Comparison of ENCODE assay signal across 20 mouse cellular contexts in genomic region chr5:144725554-144725953, GRCm38 (mm10). TPM values are rescaled to one million over a fixed set of nuclear protein-coding genes. Genes with fewer than 3 reads are reported as not detected.
DNase-seq lines count a peak whose midpoint lies in the region; ATAC-seq and TF ChIP-seq lines count a peak whose summit lies in the region.
"Had no signal": no experiment of that assay in that cellular context is flagged by ENCODE, and none has a peak within 500 bp of the region (broad histone marks: within the 10 kb centered on the region; RNA-seq: fewer than 3 reads in every experiment).

No protein-coding gene starts in this region.

- no peak overlapping the region for H3K4me2 ChIP-seq in heart, postnatal 0 days (ENCODE audit: low read depth, low read length)
- no peak overlapping the region for H3K4me2 ChIP-seq in liver, embryonic 14.5 days (ENCODE audit: low read depth)
- H3K4me2 ChIP-seq in liver, postnatal 0 days (ENCODE audit: low read depth, low read length): no peak overlapping the region
- H3K4me2 ChIP-seq in hindbrain, embryonic 13.5 days: no peak overlapping the region
- H3K4me2 ChIP-seq: embryonic facial prominence, embryonic 13.5 days; heart, embryonic 15.5 days; hindbrain, embryonic 12.5 days had no signal

- H3K4me3 ChIP-seq in heart, postnatal 0 days (ENCODE audit: low read depth, low read length): no peak overlapping the region
- H3K4me3 ChIP-seq in liver, embryonic 14.5 days (ENCODE audit: insufficient read depth in 1 of 2, low read depth in 2 of 2, low read length in 2 of 2): no peak overlapping the region
- no peak overlapping the region for H3K4me3 ChIP-seq in liver, postnatal 0 days (ENCODE audit: low read depth, low read length)
- no peak overlapping the region for H3K4me3 ChIP-seq in hindbrain, embryonic 13.5 days
- H3K4me3 ChIP-seq: embryonic facial prominence, embryonic 13.5 days; heart, embryonic 15.5 days; hindbrain, embryonic 12.5 days had no signal

- intact Hi-C loops in heart, postnatal 25 days (cut with DNase I): no loop called here

- H3K27ac ChIP-seq in heart, postnatal 0 days (ENCODE audit: low read depth): no peak overlapping the region
- no peak overlapping the region for H3K27ac ChIP-seq in liver, embryonic 14.5 days
- H3K27ac ChIP-seq in liver, postnatal 0 days (ENCODE audit: low read depth): no peak overlapping the region
- H3K27ac ChIP-seq in hindbrain, embryonic 13.5 days: no peak overlapping the region
- H3K27ac ChIP-seq: embryonic facial prominence, embryonic 13.5 days; heart, embryonic 15.5 days; hindbrain, embryonic 12.5 days had no signal

- DNase-seq in heart, postnatal 0 days (ENCODE audit: low spot score): no peak
- DNase-seq in heart, postnatal 25 days (ENCODE audit: low spot score): no peak
- no peak for DNase-seq in liver, embryonic 14.5 days (ENCODE audit: low read depth in 3 of 3, low spot score in 3 of 3)
- no peak for DNase-seq in liver, postnatal 0 days
- peak; percentile 36 for DNase-seq in ES-CJ7 (ENCODE audit: low read depth, low spot score)
- peak; percentile 70 for DNase-seq in ZHBTc4 (ENCODE audit: low read depth, low spot score)
- DNase-seq: adrenal gland, postnatal 14 days; cerebellum, adult 2 months; heart, adult 11 months; kidney, postnatal 25 days; right cerebral cortex, adult 18-20 months had no signal

- no peaks in the 10 kb centered on the region for H3K9me3 ChIP-seq in heart, postnatal 0 days (replicated peaks; ENCODE audit: control insufficient read depth, low read length)
- H3K9me3 ChIP-seq in liver, embryonic 14.5 days (ENCODE audit: control insufficient read depth, low read length): no peaks in the 10 kb centered on the region
- H3K9me3 ChIP-seq in liver, postnatal 0 days (ENCODE audit: low read length): no peaks in the 10 kb centered on the region
- H3K9me3 ChIP-seq in hindbrain, embryonic 13.5 days: no peaks in the 10 kb centered on the region
- H3K9me3 ChIP-seq: embryonic facial prominence, embryonic 13.5 days; heart, embryonic 15.5 days; hindbrain, embryonic 12.5 days had no signal

- H3K4me1 ChIP-seq in heart, postnatal 0 days (ENCODE audit: control insufficient read depth, insufficient read depth): no peaks in the 10 kb centered on the region
- no peaks in the 10 kb centered on the region for H3K4me1 ChIP-seq in liver, embryonic 14.5 days (replicated peaks; ENCODE audit: control insufficient read depth in 2 of 2, insufficient read depth in 2 of 2, low read length in 1 of 2)
- H3K4me1 ChIP-seq in liver, postnatal 0 days (ENCODE audit: insufficient read depth): no peaks in the 10 kb centered on the region
- H3K4me1 ChIP-seq in hindbrain, embryonic 13.5 days (replicated peaks): no peaks in the 10 kb centered on the region
- H3K4me1 ChIP-seq: heart, embryonic 15.5 days; hindbrain, embryonic 12.5 days had no signal

- H3K27me3 ChIP-seq in heart, postnatal 0 days (ENCODE audit: control insufficient read depth, insufficient read depth, low read length): no peaks in the 10 kb centered on the region
- no peaks in the 10 kb centered on the region for H3K27me3 ChIP-seq in liver, embryonic 14.5 days (ENCODE audit: control insufficient read depth, insufficient read depth, low read length)
- H3K27me3 ChIP-seq in liver, postnatal 0 days (ENCODE audit: insufficient read depth, low read length): no peaks in the 10 kb centered on the region; the same call in 1 of the 2 replicates
- H3K27me3 ChIP-seq in hindbrain, embryonic 13.5 days: peaks cover 25% of the 10 kb centered on the region

- 75% methylated on average over 3 of the region's 3 CpGs for WGBS in heart, postnatal 0 days
- WGBS in liver, embryonic 14.5 days (ENCODE audit: insufficient replicate concordance): 59% methylated on average over 3 of the region's 3 CpGs
- WGBS in liver, postnatal 0 days (ENCODE audit: insufficient replicate concordance): 73% methylated on average over 3 of the region's 3 CpGs
- WGBS in hindbrain, embryonic 13.5 days: 82% methylated on average over 3 of the region's 3 CpGs

- no peak overlapping the region for H3K9ac ChIP-seq in heart, postnatal 0 days (replicated peaks; ENCODE audit: low read depth, low read length)
- no peak overlapping the region for H3K9ac ChIP-seq in liver, embryonic 14.5 days (replicated peaks)
- no peak overlapping the region for H3K9ac ChIP-seq in liver, postnatal 0 days (replicated peaks)
- H3K9ac ChIP-seq in hindbrain, embryonic 13.5 days: no peak overlapping the region
- H3K9ac ChIP-seq: embryonic facial prominence, embryonic 13.5 days; heart, embryonic 15.5 days; hindbrain, embryonic 12.5 days had no signal

- TF ChIP-seq EP300 in heart, postnatal 0 days (IDR thresholded peaks at IDR 0.05; ENCODE audit: low read depth): no peak
- no peak for TF ChIP-seq EP300 in liver, embryonic 14.5 days (IDR thresholded peaks at IDR 0.05; ENCODE audit: low read depth)
- TF ChIP-seq EP300 in liver, postnatal 0 days (IDR thresholded peaks at IDR 0.05; ENCODE audit: low read depth): no peak

- TF ChIP-seq CTCF in heart, postnatal 0 days (IDR thresholded peaks at IDR 0.05; ENCODE audit: low read depth): 0 out of 2 replicates have a peak, but pooled peaks have one; percentile 5
- peak; percentile 35 for TF ChIP-seq CTCF in liver, embryonic 14.5 days (IDR thresholded peaks at IDR 0.05; ENCODE audit: low read depth)
- TF ChIP-seq CTCF in liver, postnatal 0 days (IDR thresholded peaks at IDR 0.05; ENCODE audit: low read depth): no peak; the same call in 1 of the 2 replicates

- H3K36me3 ChIP-seq in heart, postnatal 0 days (replicated peaks; ENCODE audit: control insufficient read depth, insufficient read depth, low read length): no peaks in the 10 kb centered on the region
- no peaks in the 10 kb centered on the region for H3K36me3 ChIP-seq in liver, embryonic 14.5 days (replicated peaks; ENCODE audit: control insufficient read depth, insufficient read depth, low read depth)
- H3K36me3 ChIP-seq in liver, postnatal 0 days (replicated peaks; ENCODE audit: insufficient read depth, low read length): no peaks in the 10 kb centered on the region
- no peaks in the 10 kb centered on the region for H3K36me3 ChIP-seq in hindbrain, embryonic 13.5 days
- H3K36me3 ChIP-seq: embryonic facial prominence, embryonic 13.5 days; heart, embryonic 15.5 days; hindbrain, embryonic 12.5 days had no signal

- ATAC-seq in heart, postnatal 0 days (ENCODE audit: insufficient read depth, low read depth): no peak
- ATAC-seq in liver, embryonic 14.5 days (ENCODE audit: insufficient read depth): no peak
- ATAC-seq in liver, postnatal 0 days: no peak
- no peak for ATAC-seq in hindbrain, embryonic 13.5 days (ENCODE audit: low FRiP score)
- ATAC-seq: activated CD4-positive, CD25-positive, alpha-beta regulatory T cell, adult 4 months; intestine, embryonic 16.5 days; midbrain, embryonic 16.5 days had no signal

RNA-seq across cellular contexts. Expression of gene Tmem130, which starts 36.1 kb away (rescaled TPM):
- 0.53 and 2.2 TPM in 2 replicates for total RNA-seq in heart, postnatal 0 days (2014; rRNA removed; ENCODE audit: low replicate concordance)
- 0.36 and 0.44 TPM in 2 replicates for polyA plus RNA-seq in heart, postnatal 0 days (2015; fragmentation: Nextera tagmentation; extraction: Ambion mirVana)
- total RNA-seq in heart, postnatal 25 days (2021): under 1 TPM; 0.21 to 0.36 TPM
- polyA plus RNA-seq in liver, embryonic 14.5 days (2012; rRNA removed): 0.20 and 0.28 TPM in 2 replicates
- 0.10 and 0.19 TPM in 2 replicates for polyA plus RNA-seq in liver, embryonic 14.5 days (2014; fragmentation: Nextera tagmentation; extraction: Ambion mirVana)
- 0.09 and 0.12 TPM in 2 replicates for polyA plus RNA-seq in liver, postnatal 0 days (2015; fragmentation: Nextera tagmentation; extraction: Ambion mirVana)
- 196 and 224 TPM in 2 replicates for polyA plus RNA-seq in hindbrain, embryonic 13.5 days (2015; fragmentation: Nextera tagmentation; extraction: Ambion mirVana)
- total RNA-seq: gastrocnemius, adult 18-20 months; megakaryocyte progenitor cell, adult 5-6 weeks had no signal
- polyA plus RNA-seq: activated CD4-positive, CD25-positive, alpha-beta regulatory T cell, adult 4 months had no signal

RNA-seq across cellular contexts. Expression of gene Trrap, which starts 42.0 kb away (rescaled TPM):
- 73.2 and 85.0 TPM in 2 replicates for total RNA-seq in heart, postnatal 0 days (2014; rRNA removed; ENCODE audit: low replicate concordance)
- 23.2 and 24.6 TPM in 2 replicates for polyA plus RNA-seq in heart, postnatal 0 days (2015; fragmentation: Nextera tagmentation; extraction: Ambion mirVana)
- 10 to 100 TPM; 39.4 to 43.0 TPM for total RNA-seq in heart, postnatal 25 days (2021)
- polyA plus RNA-seq in liver, embryonic 14.5 days (2012; rRNA removed): 20.4 and 27.1 TPM in 2 replicates
- 11.7 and 13.1 TPM in 2 replicates for polyA plus RNA-seq in liver, embryonic 14.5 days (2014; fragmentation: Nextera tagmentation; extraction: Ambion mirVana)
- polyA plus RNA-seq in liver, postnatal 0 days (2015; fragmentation: Nextera tagmentation; extraction: Ambion mirVana): 11.7 and 12.3 TPM in 2 replicates
- polyA plus RNA-seq in hindbrain, embryonic 13.5 days (2015; fragmentation: Nextera tagmentation; extraction: Ambion mirVana): 72.1 and 72.8 TPM in 2 replicates

Comparison
In these comparisons a context has a peak if more than half of its experiments do, and no peak if none do; other contexts are left out.
1. DNase-seq: peak in ES-CJ7 (single experiment) and ZHBTc4 (single experiment); none in heart, postnatal 0 days (single experiment), heart, postnatal 25 days (single experiment), liver, embryonic 14.5 days (0 of 3) and liver, postnatal 0 days (single experiment).
2. RNA of gene Tmem130, which starts 36.1 kb away (polyA plus RNA-seq): 196 to 224 TPM in hindbrain, embryonic 13.5 days; 0.36 to 0.44 TPM in heart, postnatal 0 days, 0.10 to 0.28 TPM in liver, embryonic 14.5 days and 0.09 to 0.12 TPM in liver, postnatal 0 days; every median in the first group is over 100 times any median in the second.